Mouse (Mus musculus) NIH3T3 (cell line): ENCODE data around the gene Zfp946.

Experiments used
- DNase-seq: peaks from one replicate; pipeline ENCODE4 v3.0.0-alpha.2; 2012; ENCODE audit warnings: low read depth

Zfp946 gene

DNA sequence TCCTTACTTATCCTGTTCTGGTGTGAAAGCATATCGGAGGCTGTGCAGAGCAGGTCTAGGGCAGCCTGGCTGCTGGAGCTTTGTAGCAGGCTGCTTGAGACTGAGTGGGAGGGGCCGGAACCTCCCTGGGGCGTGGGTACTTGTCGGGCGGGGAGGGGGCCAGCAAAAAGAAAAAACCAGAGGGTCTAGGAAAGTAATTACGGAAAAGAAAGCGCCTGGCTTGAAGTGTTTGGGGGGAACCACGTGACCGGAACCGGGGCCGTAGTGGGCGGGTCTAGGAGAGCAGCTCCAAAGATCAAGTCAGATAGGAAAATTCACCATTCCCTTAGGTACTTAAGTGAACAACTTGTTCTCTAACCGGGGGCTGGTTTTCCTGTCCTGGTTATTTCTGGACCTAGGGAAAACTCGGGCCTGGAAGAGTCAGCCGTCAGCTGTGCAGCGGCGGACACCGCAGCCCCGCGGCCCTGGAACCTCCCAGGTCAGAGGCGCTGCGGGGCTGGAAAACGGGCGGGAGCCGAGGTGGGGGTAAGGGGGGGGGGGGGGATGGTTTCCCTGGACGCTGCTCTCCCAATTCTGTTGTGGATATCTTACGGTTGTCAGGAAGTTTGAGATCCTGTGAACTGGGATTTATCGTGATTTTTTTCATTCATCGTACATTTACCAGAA, at the start of gene Zfp946:
TSS of gene Zfp946 (plus strand) at position 271 of the 666 bp plus-strand sequence.
- peak; percentile 83 for DNase-seq

- DNase-seq: peak; percentile 68
Observed at GRCm38 (mm10) chr17:22410756-22411155, 13.3 kb upstream of the Zfp946 start.

DNA sequence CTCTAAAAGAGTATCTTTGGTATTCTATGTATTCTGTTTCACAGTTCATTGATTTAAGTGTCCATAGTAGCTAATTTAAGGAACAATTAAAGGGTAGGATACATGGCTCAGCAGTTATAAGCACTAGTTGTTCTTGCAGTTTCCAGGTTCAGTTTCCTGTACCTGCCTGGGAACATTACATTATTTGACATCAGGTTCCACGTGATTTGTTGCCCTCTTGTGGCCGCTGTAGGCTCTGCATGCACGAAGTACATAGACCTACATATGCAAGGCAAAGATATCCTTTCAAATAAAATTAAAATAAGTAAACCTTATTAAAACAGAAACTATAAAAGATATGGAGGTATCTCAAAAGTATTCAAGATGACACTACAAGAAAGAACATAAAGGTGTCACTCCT, 6.5 kb upstream of the Zfp946 start:
- peak; percentile 83 for DNase-seq

DNA sequence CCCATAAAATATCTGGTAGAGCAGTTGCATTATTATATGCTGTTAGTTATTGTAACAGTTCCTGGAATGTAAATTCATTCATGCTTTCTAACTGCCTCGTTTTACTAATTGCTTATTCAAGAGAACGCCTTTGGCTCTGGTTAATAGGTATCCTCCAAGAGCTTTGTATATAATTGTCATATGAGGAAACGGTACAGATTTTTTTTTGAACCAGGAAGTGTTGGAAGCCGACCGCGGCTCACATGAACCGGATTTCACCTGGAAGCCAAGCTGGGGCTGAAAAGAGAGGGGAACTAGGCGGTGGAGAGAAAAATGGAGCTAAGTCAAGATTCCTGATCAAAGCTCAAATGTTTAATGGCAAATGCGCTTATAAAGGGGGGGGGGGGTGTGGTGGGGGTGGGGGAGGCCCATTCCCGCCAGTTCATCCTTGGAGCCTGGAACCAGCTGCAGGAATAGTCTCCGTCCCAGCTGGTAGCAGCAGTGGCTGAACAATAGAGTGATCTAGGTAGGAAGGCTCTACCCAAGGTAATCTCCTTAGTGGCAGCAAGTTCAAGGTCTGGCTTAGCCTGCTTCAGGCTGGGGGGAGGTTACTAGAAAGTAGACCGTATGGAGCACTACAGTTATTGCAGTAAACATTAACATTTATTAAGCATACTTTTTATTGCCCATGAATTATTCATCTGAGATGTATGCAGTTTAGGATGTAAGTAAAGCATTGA, 773 bp downstream of the Zfp946 start:
- DNase-seq: peak; percentile 29

DNA sequence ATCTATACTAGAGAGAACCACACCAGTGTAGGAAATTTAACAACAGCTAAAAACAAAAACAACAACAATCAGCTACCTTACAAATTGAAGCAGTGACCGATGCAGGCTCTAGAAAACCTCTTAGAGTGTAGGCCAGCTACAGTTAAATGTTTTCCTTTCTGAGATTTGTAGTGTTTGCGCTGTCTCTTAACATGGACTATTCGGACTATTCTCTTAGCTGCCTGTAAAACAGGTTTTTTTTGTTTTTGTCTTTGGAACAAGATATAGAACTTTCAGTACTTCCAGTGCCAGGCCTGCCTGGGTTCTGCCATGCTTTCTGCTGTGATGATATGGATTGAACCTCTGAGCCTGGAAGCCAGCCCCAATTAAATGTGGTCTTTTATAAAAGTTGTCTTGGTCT, 23.7 kb downstream of the Zfp946 start:
- DNase-seq: no peak

- DNase-seq: peak; percentile 64
Observed at GRCm38 (mm10) chr17:22497120-22497519, 73.1 kb downstream of the Zfp946 start.
